Mouse (Mus musculus) left cerebral cortex, postnatal 25 days (tissue): Measurements from ENCODE around the gene Edc3. TPM values are rescaled to one million over a fixed set of nuclear protein-coding genes. Genes with fewer than 3 reads are reported as not detected.

Experiments used
- DNase-seq, 2 experiments: peaks; one replicate each; pipeline ENCODE4 v3.0.0; 2022; ENCODE audit warnings: low spot score in 2 of 2, mixed read lengths in 1 of 2
- intact Hi-C: fragments of 180-260 bp; cut with DNase I; formaldehyde crosslinking; loops from one replicate; pipeline ENCODE4 v1.15.1; 2025
- total RNA-seq, 2 experiments: library from RNA; stranded (reverse); gene quantifications; 2 replicates each; pipeline ENCODE4 v1.2.3; 2021

Gene Edc3
- total RNA-seq, 2 experiments from 2014 or later = 12.9 to 13.5 TPM

DNA sequence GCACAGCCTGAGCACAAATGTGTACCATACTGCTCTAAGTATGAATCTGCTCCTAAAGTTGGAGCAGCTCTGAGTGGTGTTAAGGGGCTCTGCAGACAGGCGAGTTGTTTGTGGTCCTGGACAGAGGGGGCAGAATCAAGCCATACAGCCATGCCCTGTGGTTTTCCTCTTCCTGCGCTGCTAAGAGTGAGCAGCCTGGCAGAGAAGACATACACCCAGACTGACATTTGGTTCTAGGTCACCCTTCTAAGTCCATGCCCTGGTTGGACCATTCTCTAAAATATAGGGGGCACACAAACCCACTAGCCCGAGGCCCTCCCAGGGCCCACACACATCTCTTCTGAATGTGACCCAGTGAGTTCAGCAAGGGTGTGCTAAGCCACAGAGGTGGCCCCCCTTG, 81.4 kb downstream of the Edc3 start:
- intact Hi-C loops = no loop called here
- no peak for DNase-seq

DNA sequence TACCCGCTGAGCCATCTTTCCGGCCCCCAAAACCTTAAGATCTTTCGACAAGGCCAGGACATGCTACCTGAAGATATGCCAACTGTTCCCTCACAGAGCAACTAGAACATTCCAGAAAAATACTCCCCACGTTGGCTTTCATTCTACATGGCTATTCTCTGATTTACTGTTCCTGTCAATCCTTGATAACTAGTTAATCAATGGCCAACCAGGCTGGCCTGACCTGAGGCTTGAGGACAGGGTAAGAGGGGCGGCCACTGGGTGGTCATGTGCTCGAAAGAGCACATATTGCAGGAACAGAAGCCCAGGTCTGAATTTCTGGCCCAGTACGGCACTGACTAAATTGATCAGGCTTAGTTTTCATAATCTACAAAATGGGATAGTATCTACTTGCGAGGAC, 89.1 kb downstream of the Edc3 start:
- intact Hi-C loops = no loop called here
- DNase-seq = no peak

DNA sequence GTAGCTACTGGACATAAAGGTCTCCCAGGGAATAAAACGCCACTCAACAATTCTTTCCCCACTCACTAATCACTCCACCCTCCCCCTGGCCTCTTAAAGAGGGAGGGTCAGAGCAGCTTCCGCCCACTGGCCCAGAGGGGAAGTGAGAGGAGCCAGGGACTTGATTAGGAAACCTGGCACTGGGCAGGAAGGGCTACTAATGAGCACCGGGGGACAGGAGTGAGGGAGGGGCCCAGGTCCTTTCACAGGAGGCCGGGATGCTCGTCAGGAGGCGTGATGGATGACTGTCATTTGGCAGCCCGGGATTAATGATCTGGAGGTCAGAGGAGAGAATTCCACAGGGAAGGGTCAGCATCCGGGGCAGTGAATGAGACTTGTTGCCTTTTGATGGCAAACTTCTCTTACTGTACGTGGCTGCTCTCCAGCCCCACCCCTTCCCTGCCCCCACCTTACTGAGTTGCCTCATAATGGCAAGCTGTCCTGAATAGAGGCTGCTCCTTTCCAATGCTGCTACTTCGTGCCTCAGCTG, 90.4 kb downstream of the Edc3 start:
- intact Hi-C loops = no loop called here

DNA sequence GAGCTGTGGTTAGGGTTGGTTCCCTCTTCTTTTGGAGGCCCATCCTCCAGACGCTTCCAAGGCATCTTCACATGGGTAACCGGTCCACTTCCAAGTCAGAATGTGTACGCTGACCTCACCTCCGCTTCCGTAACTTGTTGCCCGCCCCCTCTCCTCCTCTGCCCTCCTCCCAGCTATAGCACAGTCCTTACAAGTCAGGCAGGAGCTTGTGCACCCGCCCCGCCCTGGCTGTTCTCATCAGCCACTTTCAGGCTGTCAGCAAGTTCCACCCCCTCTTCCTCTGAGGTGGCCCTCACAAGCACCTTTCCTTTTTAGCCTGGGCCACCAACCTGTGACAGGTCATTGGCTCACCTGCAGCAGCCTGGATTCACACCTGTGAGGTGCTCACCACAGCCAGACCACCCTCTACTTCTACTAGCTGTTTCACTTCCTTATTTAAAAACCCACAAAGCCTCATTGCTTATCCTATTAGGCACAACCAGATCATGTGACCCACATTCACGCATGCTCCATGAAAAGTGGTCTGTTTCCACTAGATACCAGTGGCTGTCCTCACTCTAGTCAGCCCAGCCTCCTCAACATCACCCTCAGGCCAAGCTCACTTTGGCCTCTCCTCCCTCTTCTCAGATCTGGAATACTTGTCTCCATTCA, 92.1 kb downstream of the Edc3 start:
- intact Hi-C loops = no loop called here
- no peak for DNase-seq

More for the DNA sequence above, 90.4 kb downstream of the Edc3 start:
- no peak for DNase-seq

Other genes starting within 250 kb of the Edc3 start
- 100 to 1,000 TPM; 403 to 415 TPM for gene Scamp5, start 240.5 kb upstream of the Edc3 start, total RNA-seq
- 10 to 100 TPM; 15.6 to 16.1 TPM for gene Rpp25, start 204.5 kb upstream of the Edc3 start, total RNA-seq
- 100 to 1,000 TPM; 423 to 447 TPM for gene Cox5a, start 187.3 kb upstream of the Edc3 start, total RNA-seq
- 10 to 100 TPM; 20.6 to 23.5 TPM for gene Fam219b, start 171.0 kb upstream of the Edc3 start, total RNA-seq
- 10 to 100 TPM; 68.9 to 74.9 TPM for gene Mpi, start 155.8 kb upstream of the Edc3 start, total RNA-seq
- 10 to 100 TPM; 22.5 to 25.6 TPM for gene Scamp2, start 147.6 kb upstream of the Edc3 start, total RNA-seq
- gene Ulk3, start 119.1 kb upstream of the Edc3 start, total RNA-seq = 10 to 100 TPM; 25.5 to 34.4 TPM
- gene Cplx3, start 102.3 kb upstream of the Edc3 start, total RNA-seq = 10 to 100 TPM; 11.0 to 17.4 TPM
- gene Lman1l, start 87.8 kb upstream of the Edc3 start, total RNA-seq = not detected
- 10 to 100 TPM; 35.8 to 37.8 TPM for gene Csk, start 54.9 kb upstream of the Edc3 start, total RNA-seq
- not detected for gene Cyp1a2, start 24.8 kb upstream of the Edc3 start, total RNA-seq
- under 1 TPM in 1 of 2 experiments, not detected in 1; 0.14 TPM for gene Cyp1a1, start 20.6 kb upstream of the Edc3 start, total RNA-seq
- gene Clk3, start 57.3 kb downstream of the Edc3 start, total RNA-seq = 10 to 100 TPM; 75.3 to 76.6 TPM
- gene Arid3b, start 128.3 kb downstream of the Edc3 start, total RNA-seq = 10 to 100 TPM in 1 of 2 experiments, 1 to 10 TPM in 1; 8.7 to 10.7 TPM
- gene Ubl7, start 202.4 kb downstream of the Edc3 start, total RNA-seq = 100 to 1,000 TPM; 103 to 113 TPM
- gene Sema7a, start 231.6 kb downstream of the Edc3 start, total RNA-seq = 100 to 1,000 TPM; 139 to 145 TPM